In the genomic region with DNA sequence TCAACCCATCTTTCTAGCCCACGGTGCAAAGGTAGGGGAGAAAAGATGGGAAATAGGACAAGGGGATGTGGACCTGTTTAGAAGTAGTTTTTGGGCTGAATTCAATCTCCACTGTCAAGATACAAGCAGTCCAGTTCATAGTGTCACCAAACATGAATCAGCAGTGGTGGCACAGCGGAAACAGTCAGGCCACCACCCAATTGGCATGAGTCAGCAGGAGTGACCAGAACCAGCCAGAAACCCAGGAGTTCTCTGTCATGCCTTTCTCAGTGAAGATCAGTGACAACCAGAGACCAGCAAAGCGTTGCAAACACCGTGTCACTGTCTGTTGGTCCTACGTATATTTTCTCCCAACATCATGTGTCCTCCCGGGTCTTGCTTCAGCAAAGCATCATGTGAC, we compare ENCODE assay signal across 27 mouse cellular contexts. TPM values are rescaled to one million over a fixed set of nuclear protein-coding genes. Genes with fewer than 3 reads are reported as not detected.
"Had no signal": no experiment of that assay in that cellular context is flagged by ENCODE, and none has a peak within 500 bp of the region (broad histone marks: within the 10 kb centered on the region; RNA-seq: fewer than 3 reads in every experiment).

No protein-coding gene starts in this region.

- H3K36me3 ChIP-seq: kidney, embryonic 15.5 days; limb, embryonic 12.5 days; limb, embryonic 15.5 days had no signal

- H3K4me1 ChIP-seq: kidney, embryonic 15.5 days; limb, embryonic 12.5 days; limb, embryonic 15.5 days had no signal

- H3K4me3 ChIP-seq: kidney, embryonic 15.5 days; limb, embryonic 12.5 days; limb, embryonic 15.5 days had no signal

- H3K27ac ChIP-seq: kidney, embryonic 15.5 days; limb, embryonic 12.5 days; limb, embryonic 15.5 days; liver, embryonic 14.5 days; macrophage had no signal

- H3K27me3 ChIP-seq: kidney, embryonic 15.5 days; limb, embryonic 12.5 days; limb, embryonic 15.5 days had no signal

- H3K9ac ChIP-seq: kidney, embryonic 15.5 days; limb, embryonic 12.5 days; limb, embryonic 15.5 days; liver, embryonic 14.5 days; liver, postnatal 0 days; lung, embryonic 14.5 days had no signal

- DNase-seq: kidney, adult 8-10 months; kidney, postnatal 10 days; kidney, postnatal 36 days; left cerebral cortex, postnatal 4 days; liver, postnatal 0 days; lung, embryonic 14.5 days; midbrain, embryonic 14.5 days; thymus, postnatal 36 days had no signal

RNA-seq across cellular contexts. Expression of gene Henmt1, which starts 6.1 kb away (rescaled TPM):
- total RNA-seq: megakaryocyte-erythroid progenitor cell, adult 5-6 weeks had no signal
- polyA plus RNA-seq: liver, postnatal 0 days; macrophage; small intestine, adult 2 months had no signal

RNA-seq across cellular contexts. Expression of gene Gm9857, which starts 6.7 kb away (rescaled TPM):
- total RNA-seq: layer of hippocampus, postnatal 14 days; left cerebral cortex, adult 8-10 months; left cerebral cortex, postnatal 14 days; megakaryocyte-erythroid progenitor cell, adult 5-6 weeks; midbrain, postnatal 0 days had no signal
- polyA plus RNA-seq: kidney, embryonic 15.5 days; limb, embryonic 12.5 days; limb, embryonic 15.5 days; liver, embryonic 11.5 days; liver, embryonic 14.5 days; liver, postnatal 0 days; lung, embryonic 14.5 days; lung, postnatal 0 days; macrophage; midbrain, embryonic 11.5 days; midbrain, embryonic 14.5 days; midbrain, postnatal 0 days; neural tube, embryonic 11.5 days; neural tube, embryonic 14.5 days; small intestine, adult 2 months; spleen, adult 2 months; stomach, embryonic 16.5 days; urinary bladder, adult 2 months had no signal

RNA-seq across cellular contexts. Expression of gene Fndc7, which starts 43.7 kb away (rescaled TPM):
- total RNA-seq: megakaryocyte-erythroid progenitor cell, adult 5-6 weeks; midbrain, postnatal 0 days had no signal
- polyA plus RNA-seq: kidney, embryonic 15.5 days; liver, embryonic 11.5 days; liver, embryonic 14.5 days; midbrain, embryonic 11.5 days; midbrain, embryonic 14.5 days; midbrain, postnatal 0 days; neural tube, embryonic 11.5 days had no signal
